Mouse (Mus musculus) T-cell, adult 2 months (primary cell): ENCODE measurements at regions not wholly inside any gene's neighbourhood (a gene's known extent, or its start where the extent isn't known, plus 50 kb on each side); places are given as distances from the start of the nearest gene placed in this dataset.
"Not testable (repeated sequence)": the region's sequence is repeated elsewhere in the genome, so short reads cannot be mapped to it uniquely, and the experiment has no call there.

Source experiments
- DNase-seq: peaks from one replicate; pipeline ENCODE4 v3.0.0; 2022; ENCODE audit warnings: low spot score

GRCm38 (mm10) chr10:111592416-111593149, 86.5 kb downstream of the Phlda1 start:
- DNase-seq: no peak

- DNase-seq: no peak
Measured at GRCm38 (mm10) chr10:111593280-111593679, 87.2 kb downstream of the Phlda1 start.

GRCm38 (mm10) chr10:111594171-111594570, 88.1 kb downstream of the Phlda1 start:
- no peak for DNase-seq

- no peak for DNase-seq
Measured at GRCm38 (mm10) chr10:111594651-111595050, 88.6 kb downstream of the Phlda1 start.

GRCm38 (mm10) chr10:111595513-111595995, 89.5 kb downstream of the Phlda1 start:
- DNase-seq: no peak

GRCm38 (mm10) chr10:111598650-111599049, 92.6 kb downstream of the Phlda1 start:
- DNase-seq: no peak

DNA sequence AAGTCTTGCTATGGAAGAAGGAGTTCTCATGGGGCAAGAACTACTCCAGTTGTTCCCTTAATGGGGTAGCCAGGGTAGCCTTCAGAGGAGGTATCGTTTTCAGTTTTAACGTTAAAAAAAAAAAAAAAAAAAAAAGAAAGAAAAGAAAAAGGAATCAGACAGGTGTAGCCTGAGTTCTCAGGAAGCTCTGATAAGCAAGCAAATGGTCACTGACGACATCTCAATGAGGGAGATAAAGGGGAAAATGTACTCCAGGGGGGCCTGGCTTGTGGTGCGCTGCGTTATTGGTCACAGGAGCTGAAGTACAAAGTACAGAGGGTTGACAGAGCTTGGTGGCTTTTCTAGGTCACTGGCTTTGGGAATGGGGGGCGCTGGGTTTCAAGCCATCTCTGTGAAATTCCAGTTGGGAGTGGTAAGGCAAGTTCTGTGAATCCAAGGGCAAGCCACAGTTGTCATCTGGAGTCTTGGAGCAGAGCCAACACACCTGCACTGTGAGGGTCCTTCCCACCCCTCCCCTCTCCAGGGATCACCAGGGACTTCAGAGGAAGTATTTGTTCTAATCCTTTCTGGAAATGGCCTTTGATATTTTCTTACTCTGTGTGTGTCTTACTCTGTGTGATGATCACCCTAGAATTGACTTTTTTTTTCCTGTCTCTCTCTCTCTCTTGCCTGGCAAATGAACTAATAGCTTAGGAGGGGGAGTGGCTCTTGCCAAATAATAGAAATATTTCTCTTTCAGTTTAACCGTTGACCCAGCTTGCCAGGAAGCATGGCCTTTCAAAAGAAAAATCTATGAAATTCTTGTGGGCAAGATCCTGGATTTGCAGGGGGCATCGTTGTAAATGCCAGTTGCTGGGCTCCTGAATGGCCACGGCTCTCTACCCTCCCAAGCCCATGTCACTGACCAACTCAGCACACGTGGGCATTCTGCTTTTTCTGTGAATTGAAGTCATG, 93.5 kb downstream of the Phlda1 start:
- no peak for DNase-seq

GRCm38 (mm10) chr10:111600251-111600620, 94.2 kb downstream of the Phlda1 start:
- DNase-seq: no peak

GRCm38 (mm10) chr10:111600677-111601099, 94.6 kb downstream of the Phlda1 start:
- DNase-seq: no peak

DNA sequence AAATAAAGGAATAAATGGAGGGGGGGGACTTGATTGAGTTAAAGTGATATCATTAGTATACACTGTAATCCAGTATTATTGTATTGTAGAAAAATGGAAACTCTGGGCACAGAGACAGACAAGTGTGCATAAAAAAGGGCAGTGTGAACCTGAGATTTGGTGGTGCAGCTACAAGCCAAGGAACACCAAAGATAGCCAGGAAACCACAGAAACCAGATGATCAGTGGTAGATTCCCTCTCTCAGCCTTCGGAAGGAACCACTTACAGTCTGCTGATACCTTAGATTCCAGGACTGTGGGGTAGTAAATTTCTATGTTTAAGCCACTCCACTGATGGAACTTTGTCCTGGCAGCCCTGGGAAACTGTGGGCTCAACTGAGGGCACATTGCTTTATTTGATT, 97.1 kb downstream of the Phlda1 start:
- DNase-seq: no peak

- DNase-seq: not testable (repeated sequence)
Measured at GRCm38 (mm10) chr10:111607381-111607780, 101.3 kb downstream of the Phlda1 start.

DNA sequence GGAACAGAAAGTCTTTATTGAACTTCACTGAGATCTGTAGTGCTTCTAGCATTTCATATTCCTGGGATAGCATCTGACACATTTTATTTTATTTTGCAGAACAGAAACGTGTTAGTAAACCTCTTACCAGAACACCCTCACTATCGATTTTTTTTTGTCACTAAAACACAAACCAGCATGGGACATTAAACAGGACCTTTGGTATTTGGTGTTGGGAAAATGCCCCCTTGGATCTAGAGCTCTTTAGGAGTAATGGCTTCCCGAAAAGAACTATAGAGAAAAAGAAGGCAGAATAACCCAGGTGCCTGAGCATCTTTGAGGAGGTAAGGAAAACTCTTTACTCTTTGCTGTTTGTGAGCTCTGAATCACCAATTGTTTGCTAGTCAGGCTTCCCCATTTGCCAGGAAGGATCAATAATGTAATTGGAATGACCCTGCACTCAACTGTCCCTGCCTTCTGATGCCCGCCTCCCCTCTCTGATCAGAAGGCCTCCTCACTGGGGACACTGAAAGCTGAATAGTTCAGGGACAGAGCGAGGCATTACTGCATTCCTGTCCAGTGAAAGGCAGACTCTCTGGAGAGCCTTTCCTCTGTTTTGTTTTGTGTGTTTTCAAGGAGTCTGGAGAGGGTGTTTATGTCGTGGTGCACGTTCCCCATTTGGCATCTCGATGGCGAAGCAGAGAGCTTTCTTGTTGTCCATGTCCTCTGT, 102.5 kb downstream of the Phlda1 start:
- DNase-seq: no peak

GRCm38 (mm10) chr10:111609889-111610288, 103.8 kb downstream of the Phlda1 start:
- no peak for DNase-seq

DNA sequence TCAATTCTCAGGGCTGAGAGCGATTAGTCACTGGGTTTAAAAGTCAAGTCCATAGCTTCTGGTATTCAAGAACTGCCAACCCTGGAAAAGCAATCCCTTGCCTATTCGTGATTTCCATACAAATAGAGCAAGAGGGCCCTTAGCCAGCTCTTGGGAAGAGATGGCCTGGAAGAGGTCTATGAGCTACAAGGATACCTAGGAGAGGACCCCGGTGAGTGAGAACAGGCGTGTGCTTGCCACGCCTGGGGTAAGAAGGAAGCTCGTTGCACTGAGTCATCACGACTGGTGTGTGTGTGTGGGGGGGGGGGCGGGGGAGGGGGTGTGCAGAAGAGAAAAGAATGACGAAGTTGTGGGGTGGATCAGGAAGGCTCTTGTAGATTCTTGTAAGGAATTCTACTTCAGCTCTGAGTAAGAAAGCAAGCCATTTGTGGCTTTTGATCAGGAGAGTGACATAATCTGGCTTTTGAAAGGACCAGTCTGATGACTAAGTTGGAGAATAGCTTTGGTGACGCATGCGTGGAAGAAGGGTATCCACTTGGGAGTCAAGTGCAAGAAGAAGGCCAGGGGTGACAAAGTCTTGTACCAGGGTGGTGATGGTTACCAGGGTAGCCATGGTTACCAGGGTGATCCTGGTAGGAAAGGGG, 113.7 kb downstream of the Phlda1 start:
- no peak for DNase-seq

DNA sequence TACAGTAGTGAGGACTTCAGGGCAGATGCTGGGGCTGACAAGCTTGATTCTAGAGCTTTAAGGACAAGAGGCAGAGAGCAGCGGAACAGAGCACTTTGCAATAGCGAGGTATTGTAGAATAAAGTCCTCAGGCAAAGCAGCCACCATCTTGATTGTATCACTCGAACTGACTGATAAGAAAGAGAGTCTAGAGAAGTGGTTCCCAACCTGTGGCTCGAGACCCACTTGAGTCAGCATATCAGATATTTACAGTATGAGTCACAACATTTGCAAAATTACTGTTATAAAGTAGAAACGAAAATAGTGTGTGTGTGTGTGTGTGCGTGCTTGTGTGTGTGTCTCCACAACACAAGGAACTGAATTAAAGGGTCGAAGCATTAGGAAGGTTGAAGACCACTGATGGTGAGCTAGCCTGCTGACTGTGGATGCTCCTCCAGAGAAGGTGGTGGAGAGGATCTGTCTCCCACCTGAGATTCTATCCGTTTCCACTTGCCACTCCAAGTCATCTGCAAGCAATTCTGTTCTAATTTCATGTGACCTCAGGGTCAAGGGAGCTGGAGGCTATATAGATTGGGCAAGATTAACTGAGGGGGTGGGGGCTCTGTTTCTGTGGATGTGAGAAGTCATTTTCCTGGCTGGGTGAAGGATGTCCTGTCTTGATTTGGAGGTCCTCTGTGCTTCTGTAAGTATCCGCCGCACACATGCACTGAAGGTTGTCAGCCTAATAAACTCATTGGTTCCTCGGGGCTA, 115.0 kb downstream of the Phlda1 start:
- DNase-seq: no peak

DNA sequence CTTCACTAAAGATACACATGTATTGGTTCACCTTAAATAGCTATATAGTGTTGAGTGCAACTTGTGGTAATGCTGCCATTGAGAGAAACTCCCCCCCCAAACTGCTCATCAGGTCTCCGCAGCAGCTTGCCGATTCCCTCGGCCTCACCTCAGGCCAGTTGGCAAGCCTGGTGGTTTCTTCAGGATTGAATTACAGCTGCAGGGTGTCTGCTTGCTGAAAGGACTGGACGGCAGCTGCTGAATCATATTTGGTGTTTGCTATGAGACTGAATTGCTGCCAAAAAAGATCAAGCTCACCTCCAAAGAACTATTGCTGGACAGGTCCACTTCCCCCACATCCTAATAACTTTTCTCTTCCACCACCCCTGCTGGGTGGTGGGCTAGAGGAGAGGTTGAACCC, 116.7 kb downstream of the Phlda1 start:
- DNase-seq: no peak

GRCm38 (mm10) chr10:111624021-111624420, 117.9 kb downstream of the Phlda1 start:
- no peak for DNase-seq

GRCm38 (mm10) chr10:111624624-111625023, 118.5 kb downstream of the Phlda1 start:
- DNase-seq: no peak

DNA sequence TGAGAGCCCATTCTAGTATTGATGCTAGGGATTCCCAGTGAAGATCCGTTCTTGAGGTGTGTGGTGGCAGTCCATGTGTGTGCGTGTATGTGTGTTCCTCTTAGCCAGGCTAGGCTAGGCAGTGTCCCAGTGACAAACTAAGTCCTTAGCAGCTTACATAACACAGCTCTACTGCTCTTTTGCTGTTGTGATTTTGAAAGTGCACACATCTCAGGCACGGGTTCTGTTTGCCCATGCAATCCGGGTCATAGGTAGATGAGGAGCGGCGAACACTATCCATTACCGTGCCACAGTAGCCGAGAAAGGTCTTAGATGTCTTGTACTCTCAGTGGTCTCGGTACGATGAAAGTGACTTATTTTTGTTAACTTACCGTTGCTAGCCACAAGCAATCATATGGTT, 119.5 kb downstream of the Phlda1 start:
- DNase-seq: no peak

GRCm38 (mm10) chr10:111626009-111626408, 119.9 kb downstream of the Phlda1 start:
- no peak for DNase-seq

GRCm38 (mm10) chr10:111636283-111636682, 130.2 kb downstream of the Phlda1 start:
- DNase-seq: peak; percentile 21
